Mouse (Mus musculus) ES-Bruce4 (cell line): Measurements from ENCODE around the gene Smim20. TPM values are rescaled to one million over a fixed set of nuclear protein-coding genes. Genes with fewer than 3 reads are reported as not detected.

ENCODE experiments used
- H3K27ac ChIP-seq: 2 replicates; pipeline ENCODE4 v1.5.1; 2012; ENCODE audit warnings: low read length, inconsistent platforms; ENCODE audit not compliant: insufficient read depth
- H3K27me3 ChIP-seq: 2 replicates; pipeline ENCODE4 v1.6.1; 2012; ENCODE audit warnings: mild to moderate bottlenecking, low read length, inconsistent platforms; ENCODE audit not compliant: control insufficient read depth, poor library complexity, insufficient read depth, severe bottlenecking
- H3K36me3 ChIP-seq: 2 replicates; pipeline ENCODE4 v1.6.1; 2012; ENCODE audit warnings: inconsistent platforms, mild to moderate bottlenecking, low read length, moderate library complexity; ENCODE audit not compliant: control insufficient read depth, poor library complexity, insufficient read depth, severe bottlenecking
- H3K4me1 ChIP-seq: one replicate; pipeline ENCODE4 v1.8.1; 2011; ENCODE audit warnings: low read length; ENCODE audit not compliant: control insufficient read depth, insufficient read depth
- H3K4me3 ChIP-seq: 2 replicates; pipeline ENCODE4 v1.5.1; 2011; ENCODE audit warnings: low read depth, mild to moderate bottlenecking, low read length
- H3K9ac ChIP-seq: 2 replicates; pipeline ENCODE4 v1.6.1; 2012; ENCODE audit warnings: low read depth, mild to moderate bottlenecking, inconsistent platforms; ENCODE audit not compliant: poor library complexity, severe bottlenecking
- H3K9me3 ChIP-seq: replicated peaks from 2 replicates; pipeline ENCODE4 v1.6.1; 2012; ENCODE audit warnings: mild to moderate bottlenecking, low read length, inconsistent platforms; ENCODE audit not compliant: control insufficient read depth, poor library complexity, insufficient read depth, severe bottlenecking
- CTCF ChIP-seq: IDR thresholded peaks from one replicate; pipeline ENCODE4 v1.8.1; 2011; ENCODE audit warnings: low read depth, low read length
- EP300 ChIP-seq: IDR thresholded peaks from 2 replicates; pipeline ENCODE4 v1.6.1; 2011; ENCODE audit warnings: low read depth, low read length; ENCODE audit not compliant: insufficient read depth
- POLR2A ChIP-seq: IDR thresholded peaks from one replicate; pipeline ENCODE4 v1.8.1; 2011; ENCODE audit warnings: low read length; ENCODE audit not compliant: insufficient read depth
- polyA plus RNA-seq: library from polyadenylated mRNA; stranded (reverse); fragments of >200 nt; gene quantifications from 2 replicates; pipeline ENCODE4 v1.2.4, GENCODE M21; 2011; ENCODE audit warnings: low read depth; ENCODE audit not compliant: missing spikeins, insufficient read depth, insufficient read length

The Smim20 gene
- polyA plus RNA-seq, 1 experiment, result 20.0 TPM

GRCm38 (mm10) chr5:53320331-53320730 is 53.4 kb downstream of the Smim20 start:
- Histone ChIP-seq H3K36me3 (no peaks in the 10 kb centered on the region), H3K27ac (no peak overlapping the region), H3K4me1 (no peaks in the 10 kb centered on the region), H3K9ac (no peak overlapping the region), H3K9me3 (no peaks in the 10 kb centered on the region), H3K27me3 (no peaks in the 10 kb centered on the region), H3K4me3 (no peak overlapping the region)
- TF ChIP-seq POLR2A (no peak), EP300 (no peak), CTCF (no peak)

- no peak overlapping the region for H3K4me3 ChIP-seq
- H3K9ac ChIP-seq, result no peak overlapping the region
- H3K27me3 ChIP-seq, result no peaks in the 10 kb centered on the region
- no peak overlapping the region for H3K27ac ChIP-seq
- no peaks in the 10 kb centered on the region for H3K9me3 ChIP-seq
- H3K36me3 ChIP-seq, result no peaks in the 10 kb centered on the region
- TF ChIP-seq POLR2A, result no peak
- no peaks in the 10 kb centered on the region for H3K4me1 ChIP-seq
Measured at GRCm38 (mm10) chr5:53321901-53322300, 55.0 kb downstream of the Smim20 start.

GRCm38 (mm10) chr5:53322471-53322870 is 55.6 kb downstream of the Smim20 start:
- H3K27me3 ChIP-seq, result no peaks in the 10 kb centered on the region
- TF ChIP-seq EP300 (no peak), CTCF (peak; percentile 51)
- no peak overlapping the region for H3K27ac ChIP-seq
- H3K9ac ChIP-seq, result no peak overlapping the region
- H3K9me3 ChIP-seq, result no peaks in the 10 kb centered on the region
- H3K36me3 ChIP-seq, result no peaks in the 10 kb centered on the region
- no peak overlapping the region for H3K4me3 ChIP-seq
- H3K4me1 ChIP-seq, result no peaks in the 10 kb centered on the region

GRCm38 (mm10) chr5:53323121-53323520 is 56.2 kb downstream of the Smim20 start:
- Histone ChIP-seq H3K9me3 (no peaks in the 10 kb centered on the region), H3K4me3 (no peak overlapping the region), H3K36me3 (no peaks in the 10 kb centered on the region), H3K27ac (no peak overlapping the region), H3K27me3 (no peaks in the 10 kb centered on the region), H3K9ac (no peak overlapping the region), H3K4me1 (no peaks in the 10 kb centered on the region)
- TF ChIP-seq POLR2A (no peak), CTCF (no peak), EP300 (no peak)

- no peaks in the 10 kb centered on the region for H3K9me3 ChIP-seq
- H3K36me3 ChIP-seq, result no peaks in the 10 kb centered on the region
- no peak overlapping the region for H3K9ac ChIP-seq
- no peak overlapping the region for H3K4me3 ChIP-seq
- no peaks in the 10 kb centered on the region for H3K4me1 ChIP-seq
- H3K27me3 ChIP-seq, result no peaks in the 10 kb centered on the region
- TF ChIP-seq EP300 (no peak), POLR2A (no peak), CTCF (no peak)
- H3K27ac ChIP-seq, result no peak overlapping the region
Measured at GRCm38 (mm10) chr5:53324256-53324655, 57.4 kb downstream of the Smim20 start.

- H3K9ac ChIP-seq, result no peak overlapping the region
- H3K36me3 ChIP-seq, result no peaks in the 10 kb centered on the region
- H3K27ac ChIP-seq, result no peak overlapping the region
- no peak overlapping the region for H3K4me3 ChIP-seq
- H3K27me3 ChIP-seq, result no peaks in the 10 kb centered on the region
- TF ChIP-seq POLR2A (no peak), CTCF (no peak), EP300 (no peak)
- H3K4me1 ChIP-seq, result no peaks in the 10 kb centered on the region
- H3K9me3 ChIP-seq, result no peaks in the 10 kb centered on the region
Measured at GRCm38 (mm10) chr5:53324791-53325190, 57.9 kb downstream of the Smim20 start.
